Mouse (Mus musculus) erythroblast, embryonic 14.5 days (primary cell): ENCODE data around the gene Zfp865.

Experiments
- GATA1 ChIP-seq: IDR thresholded peaks from 2 replicates; pipeline ENCODE4 v1.6.1; 2012; ENCODE audit warnings: low read length, inconsistent platforms, mixed read lengths
- TAL1 ChIP-seq: IDR thresholded peaks from 3 replicates; pipeline ENCODE4 v1.6.1; 2012; ENCODE audit warnings: low read length, inconsistent platforms, mixed read lengths

DNA sequence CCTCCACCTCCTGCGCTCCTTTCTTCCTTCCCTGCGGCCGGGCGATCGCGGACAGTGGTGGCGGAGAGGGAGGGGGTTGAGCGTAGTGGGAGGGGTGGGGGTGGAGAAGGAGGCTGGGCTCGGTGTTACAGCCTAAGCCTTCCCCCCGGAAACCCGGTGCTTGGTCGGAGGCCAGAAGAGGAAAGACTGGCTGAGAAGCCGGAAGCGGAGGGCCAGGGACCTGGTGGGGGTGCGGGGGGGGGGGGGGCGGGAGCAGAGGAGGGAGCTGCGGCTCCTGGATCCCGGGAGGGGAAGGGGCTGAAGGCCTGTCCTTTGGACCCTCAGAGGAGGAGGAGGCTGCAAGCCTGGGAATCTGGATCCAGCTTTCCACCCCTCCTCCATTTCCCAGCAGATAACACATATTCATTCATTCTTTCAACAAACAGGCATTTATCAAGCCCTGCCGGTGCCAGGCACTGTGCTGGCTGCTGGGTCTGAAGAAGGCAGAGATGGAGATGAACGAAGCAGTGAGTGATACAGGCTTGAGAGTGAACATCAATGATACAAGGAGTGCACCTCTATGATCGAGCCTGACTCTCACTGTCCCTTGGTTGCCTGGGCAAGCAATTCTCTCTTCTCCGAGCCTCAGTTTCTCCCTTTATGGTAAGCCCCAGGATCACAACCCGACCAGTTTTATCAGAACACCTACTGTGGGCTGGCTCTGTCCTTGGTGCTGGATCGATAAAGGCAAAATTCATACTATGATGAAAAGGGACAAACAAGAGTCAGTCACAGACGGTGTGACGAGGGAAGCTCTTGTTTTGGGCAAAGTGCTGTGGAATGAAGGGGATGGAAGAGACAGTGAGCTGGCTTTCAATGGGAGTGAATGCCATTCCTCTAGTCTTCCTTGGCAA, 23.9 kb upstream of the Zfp865 start, which contains the start of gene Zfp579:
- TF ChIP-seq TAL1 (no peak), GATA1 (no peak)
